Comparison of ENCODE assay signal across 7 mouse cellular contexts in genomic region chrX:144688207-144689118, GRCm38 (mm10). TPM values are rescaled to one million over a fixed set of nuclear protein-coding genes. Genes with fewer than 3 reads are reported as not detected.
DNase-seq lines count a peak whose midpoint lies in the region; ATAC-seq and TF ChIP-seq lines count a peak whose summit lies in the region.

Gene Rtl4, plus strand, starts transcription at chrX:144688907.

- TF ChIP-seq CTCF in kidney, adult 2 months (conservative IDR thresholded peaks at IDR 0.05; ENCODE audit: insufficient read depth, insufficient read length, low read depth, low read length) = no peak
- no peak for TF ChIP-seq CTCF in forebrain, postnatal 0 days (IDR thresholded peaks at IDR 0.05; ENCODE audit: low read depth)
- TF ChIP-seq CTCF in olfactory bulb, adult 2 months (IDR thresholded peaks at IDR 0.05; ENCODE audit: insufficient read depth, low read depth, low read length) = no peak

- no peak for TF ChIP-seq POLR2A in kidney, adult 2 months (IDR thresholded peaks at IDR 0.05; ENCODE audit: low read depth, low read length)
- no peak for TF ChIP-seq POLR2A in olfactory bulb, adult 2 months (IDR thresholded peaks at IDR 0.05; ENCODE audit: insufficient read depth, low read depth, low read length)

- no peaks in the 10 kb centered on the region for H3K9me3 ChIP-seq in embryonic facial prominence, embryonic 10.5 days
- H3K9me3 ChIP-seq in forebrain, postnatal 0 days (ENCODE audit: low read length) = no peaks in the 10 kb centered on the region
- H3K9me3 ChIP-seq in limb, embryonic 15.5 days = no peaks in the 10 kb centered on the region

- no peaks in the 10 kb centered on the region for H3K36me3 ChIP-seq in kidney, adult 2 months (ENCODE audit: control insufficient read depth, insufficient read depth, low read length)
- H3K36me3 ChIP-seq in embryonic facial prominence, embryonic 10.5 days (replicated peaks) = no peaks in the 10 kb centered on the region
- H3K36me3 ChIP-seq in forebrain, postnatal 0 days (ENCODE audit: insufficient read depth) = no peaks in the 10 kb centered on the region
- H3K36me3 ChIP-seq in limb, embryonic 15.5 days = no peaks in the 10 kb centered on the region

- peak within 1 kb of the TSS; percentile 58 for H3K4me2 ChIP-seq in forebrain, postnatal 0 days (ENCODE audit: low read depth)
- H3K4me2 ChIP-seq in limb, embryonic 15.5 days = peak within 1 kb of the TSS; percentile 61

- H3K4me1 ChIP-seq in kidney, adult 2 months (ENCODE audit: control insufficient read depth, insufficient read depth, low read length) = no peaks in the 10 kb centered on the region
- H3K4me1 ChIP-seq in embryonic facial prominence, embryonic 10.5 days = peaks cover 6% of the 10 kb centered on the region
- H3K4me1 ChIP-seq in forebrain, postnatal 0 days (ENCODE audit: insufficient read depth) = no peaks in the 10 kb centered on the region
- no peaks in the 10 kb centered on the region for H3K4me1 ChIP-seq in limb, embryonic 15.5 days
- H3K4me1 ChIP-seq in olfactory bulb, adult 2 months (ENCODE audit: control insufficient read depth, insufficient read depth, low read length) = 0 out of 2 replicates have a peak, but pooled peaks cover 2% of the 10 kb centered on the region

- H3K4me3 ChIP-seq in kidney, adult 2 months (ENCODE audit: insufficient read depth, low read depth, low read length) = peak within 1 kb of the TSS; percentile 14; the same call in 1 of the 2 replicates
- peak within 1 kb of the TSS; percentile 58 for H3K4me3 ChIP-seq in embryonic facial prominence, embryonic 10.5 days
- H3K4me3 ChIP-seq in forebrain, postnatal 0 days (ENCODE audit: low read depth, low read length) = peak within 1 kb of the TSS; percentile 44
- peak within 1 kb of the TSS; percentile 40 for H3K4me3 ChIP-seq in limb, embryonic 15.5 days
- H3K4me3 ChIP-seq in olfactory bulb, adult 2 months (ENCODE audit: insufficient read depth, low read depth, low read length) = peak within 1 kb of the TSS; percentile 52

- H3K27ac ChIP-seq in kidney, adult 2 months (ENCODE audit: insufficient read depth, low read depth, low read length) = no peak within 1 kb of the TSS
- H3K27ac ChIP-seq in embryonic facial prominence, embryonic 10.5 days (replicated peaks) = peak within 1 kb of the TSS; percentile 24; the same call in 1 of the 2 replicates
- no peak within 1 kb of the TSS for H3K27ac ChIP-seq in forebrain, postnatal 0 days (ENCODE audit: low read depth, low read length)
- H3K27ac ChIP-seq in limb, embryonic 15.5 days = 0 out of 2 replicates have a peak within 1 kb of the TSS, but pooled peaks have one; percentile 27
- H3K27ac ChIP-seq in olfactory bulb, adult 2 months (ENCODE audit: insufficient read depth, low read depth, low read length) = no peak within 1 kb of the TSS

- H3K27me3 ChIP-seq in kidney, adult 2 months (replicated peaks; ENCODE audit: control insufficient read depth, insufficient read depth, low read length) = no peaks in the 10 kb centered on the region; the same call in 1 of the 2 replicates
- H3K27me3 ChIP-seq in embryonic facial prominence, embryonic 10.5 days (replicated peaks; ENCODE audit: low read depth, poor library complexity, severe bottlenecking) = peaks cover 81% of the 10 kb centered on the region
- H3K27me3 ChIP-seq in forebrain, postnatal 0 days (ENCODE audit: insufficient read depth, low read length) = 0 out of 2 replicates have a peak, but pooled peaks cover 2% of the 10 kb centered on the region
- peaks cover 48% of the 10 kb centered on the region for H3K27me3 ChIP-seq in limb, embryonic 15.5 days

- ATAC-seq in forebrain, postnatal 0 days = peak; percentile 61
- no peak for ATAC-seq in limb, embryonic 15.5 days (ENCODE audit: insufficient number of reproducible peaks, low FRiP score, low TSS enrichment, low read depth)

- no peak for DNase-seq in kidney, adult 2 months
- DNase-seq in kidney, adult 8-10 months = no peak
- DNase-seq in embryonic facial prominence, embryonic 10.5 days (ENCODE audit: low spot score) = peak; percentile 47
- DNase-seq in forebrain, postnatal 0 days = peak; percentile 10
- no peak for DNase-seq in thymus, postnatal 10 days (ENCODE audit: low spot score in 2 of 2)

- 4% methylated on average over 13 of the region's 31 CpGs for WGBS in kidney, adult 2 months
- 18% methylated on average over 24 of the region's 31 CpGs for WGBS in embryonic facial prominence, embryonic 10.5 days
- WGBS in forebrain, postnatal 0 days = 23% methylated on average over 21 of the region's 31 CpGs
- WGBS in limb, embryonic 15.5 days = 22% methylated on average over 19 of the region's 31 CpGs
- 23% methylated on average over 25 of the region's 31 CpGs for WGBS in olfactory bulb, adult 2 months

- peak within 1 kb of the TSS; percentile 46 for H3K9ac ChIP-seq in forebrain, postnatal 0 days
- no peak within 1 kb of the TSS for H3K9ac ChIP-seq in limb, embryonic 15.5 days

RNA-seq across cellular contexts. Expression of gene Rtl4, which starts in this region (rescaled TPM):
- 0.14 and 0.17 TPM in 2 replicates for polyA plus RNA-seq in kidney, adult 2 months (2012; rRNA removed)
- 0.15 and 0.33 TPM in 2 replicates for polyA plus RNA-seq in embryonic facial prominence, embryonic 10.5 days (2016; fragmentation: Nextera tagmentation; extraction: Ambion mirVana)
- 0.85 and 2.2 TPM in 2 replicates for total RNA-seq in forebrain, postnatal 0 days (2014; rRNA removed)
- 1.1 and 1.4 TPM in 2 replicates for polyA plus RNA-seq in forebrain, postnatal 0 days (2015; fragmentation: Nextera tagmentation; extraction: Ambion mirVana)
- polyA plus RNA-seq in limb, embryonic 15.5 days (2015; fragmentation: Nextera tagmentation; extraction: Ambion mirVana) = 0.65 and 0.81 TPM in 2 replicates
- polyA plus RNA-seq in olfactory bulb, adult 2 months (2012; ENCODE audit: insufficient read depth, insufficient read length, low replicate concordance, missing spikeins) = not detected in 2 replicates

Comparison
In these comparisons a context has a peak if more than half of its experiments do, and no peak if none do; other contexts are left out.
1. Peak in DNase-seq, H3K4me3 ChIP-seq and H3K27ac ChIP-seq in embryonic facial prominence, embryonic 10.5 days; RNA of the gene not detected or under 1 TPM.